7 mouse cellular contexts compared by ENCODE assay signal in the genomic region with DNA sequence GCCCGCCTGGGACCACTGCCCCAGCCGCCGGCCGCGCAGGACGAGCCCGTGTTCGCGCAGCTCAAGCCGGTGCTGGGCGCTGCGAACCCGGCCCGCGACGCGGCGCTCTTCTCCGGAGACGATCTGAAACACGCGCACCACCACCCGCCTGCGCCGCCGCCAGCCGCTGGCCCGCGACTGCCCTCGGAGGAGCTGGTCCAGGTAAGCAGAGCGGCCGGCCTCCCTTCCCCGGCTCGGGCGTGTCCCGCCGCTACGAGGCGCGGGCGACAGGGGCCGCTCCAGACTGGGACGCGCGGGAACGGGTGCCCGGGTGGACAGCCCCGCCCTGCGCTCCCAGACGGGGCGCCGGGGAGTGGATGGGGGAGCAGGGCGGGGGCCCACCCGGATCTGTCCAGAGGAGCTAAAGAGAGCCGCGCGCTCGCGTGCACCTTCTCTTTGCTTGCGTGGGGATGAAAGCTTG. TPM values are rescaled to one million over a fixed set of nuclear protein-coding genes. Genes with fewer than 3 reads are reported as not detected.
DNase-seq lines count a peak whose midpoint lies in the region; ATAC-seq and TF ChIP-seq lines count a peak whose summit lies in the region.

No protein-coding gene starts in this region.

- peaks cover 3% of the 10 kb centered on the region for H3K27me3 ChIP-seq in embryonic facial prominence, embryonic 11.5 days (ENCODE audit: control insufficient read depth, insufficient read depth, low read length)
- no peaks in the 10 kb centered on the region for H3K27me3 ChIP-seq in intestine, postnatal 0 days (replicated peaks; ENCODE audit: control insufficient read depth, insufficient read depth, low read length)
- H3K27me3 ChIP-seq in limb, embryonic 14.5 days (ENCODE audit: control insufficient read depth, insufficient read depth, low read length) = no peaks in the 10 kb centered on the region
- H3K27me3 ChIP-seq in midbrain, embryonic 15.5 days (replicated peaks) = peaks cover 17% of the 10 kb centered on the region

- H3K27ac ChIP-seq in embryonic facial prominence, embryonic 11.5 days (replicated peaks; ENCODE audit: low read depth, low read length) = no peak overlapping the region; the same call in 1 of the 2 replicates
- H3K27ac ChIP-seq in intestine, postnatal 0 days (ENCODE audit: low read depth, low read length) = peak overlapping the region; percentile 93
- H3K27ac ChIP-seq in limb, embryonic 14.5 days (replicated peaks; ENCODE audit: low read depth, low read length) = peak overlapping the region; percentile 55; the same call in 1 of the 2 replicates
- 0 out of 2 replicates have a peak overlapping the region, but pooled peaks have one; percentile 28 for H3K27ac ChIP-seq in midbrain, embryonic 15.5 days

- peak overlapping the region; percentile 97 for H3K4me2 ChIP-seq in embryonic facial prominence, embryonic 11.5 days (ENCODE audit: low read depth, low read length)
- peak overlapping the region; percentile 86 for H3K4me2 ChIP-seq in intestine, postnatal 0 days (replicated peaks; ENCODE audit: low read depth)
- peak overlapping the region; percentile 91 for H3K4me2 ChIP-seq in limb, embryonic 14.5 days (replicated peaks; ENCODE audit: low read depth, low read length, severe bottlenecking)
- peak overlapping the region; percentile 87 for H3K4me2 ChIP-seq in midbrain, embryonic 15.5 days

- H3K4me1 ChIP-seq in embryonic facial prominence, embryonic 11.5 days (ENCODE audit: control insufficient read depth, insufficient read depth, low read length) = 0 out of 2 replicates have a peak, but pooled peaks cover 3% of the 10 kb centered on the region
- no peaks in the 10 kb centered on the region for H3K4me1 ChIP-seq in intestine, postnatal 0 days (replicated peaks; ENCODE audit: control insufficient read depth, insufficient read depth, low read length)
- 0 out of 2 replicates have a peak, but pooled peaks cover 3% of the 10 kb centered on the region for H3K4me1 ChIP-seq in limb, embryonic 14.5 days (ENCODE audit: control insufficient read depth, insufficient read depth, low read length)
- peaks cover 8% of the 10 kb centered on the region; the same call in 1 of the 2 replicates for H3K4me1 ChIP-seq in midbrain, embryonic 15.5 days

- TF ChIP-seq POLR2A in limb, embryonic 14.5 days (IDR thresholded peaks at IDR 0.05; ENCODE audit: borderline replicate concordance, extremely low read depth, insufficient read depth, insufficient read length) = no peak

- no peaks in the 10 kb centered on the region for H3K36me3 ChIP-seq in embryonic facial prominence, embryonic 11.5 days (replicated peaks; ENCODE audit: control insufficient read depth, insufficient read depth, low read depth, low read length)
- H3K36me3 ChIP-seq in intestine, postnatal 0 days (ENCODE audit: control insufficient read depth, insufficient read depth) = 0 out of 2 replicates have a peak, but pooled peaks cover 8% of the 10 kb centered on the region
- H3K36me3 ChIP-seq in limb, embryonic 14.5 days (ENCODE audit: control insufficient read depth, insufficient read depth, low read length) = peaks cover 6% of the 10 kb centered on the region
- H3K36me3 ChIP-seq in midbrain, embryonic 15.5 days (replicated peaks) = no peaks in the 10 kb centered on the region

- no peaks in the 10 kb centered on the region for H3K9me3 ChIP-seq in embryonic facial prominence, embryonic 11.5 days (replicated peaks; ENCODE audit: control insufficient read depth, low read length)
- H3K9me3 ChIP-seq in intestine, postnatal 0 days (ENCODE audit: control insufficient read depth) = no peaks in the 10 kb centered on the region
- no peaks in the 10 kb centered on the region for H3K9me3 ChIP-seq in limb, embryonic 14.5 days (ENCODE audit: control insufficient read depth, low read length)
- no peaks in the 10 kb centered on the region for H3K9me3 ChIP-seq in midbrain, embryonic 15.5 days

- H3K9ac ChIP-seq in embryonic facial prominence, embryonic 11.5 days (replicated peaks; ENCODE audit: low read length) = peak overlapping the region; percentile 64
- peak overlapping the region; percentile 99 for H3K9ac ChIP-seq in intestine, postnatal 0 days (ENCODE audit: low read depth, low read length)
- H3K9ac ChIP-seq in limb, embryonic 14.5 days (ENCODE audit: low read depth, low read length, severe bottlenecking) = peak overlapping the region; percentile 78
- H3K9ac ChIP-seq in midbrain, embryonic 15.5 days = peak overlapping the region; percentile 54

- peak; percentile 54 for TF ChIP-seq CTCF in intestine, postnatal 0 days (IDR thresholded peaks at IDR 0.05; ENCODE audit: low read depth)

- 1% methylated on average over 52 of the region's 60 CpGs for WGBS in embryonic facial prominence, embryonic 11.5 days
- WGBS in intestine, postnatal 0 days = under 1% methylated on average over 57 of the region's 60 CpGs
- WGBS in limb, embryonic 14.5 days = 2% methylated on average over 26 of the region's 60 CpGs
- under 1% methylated on average over 48 of the region's 60 CpGs for WGBS in midbrain, embryonic 15.5 days

- ATAC-seq in embryonic facial prominence, embryonic 11.5 days (replicated peaks; ENCODE audit: insufficient number of reproducible peaks, low FRiP score, low TSS enrichment, low read depth) = peak; percentile 79
- ATAC-seq in granulocyte monocyte progenitor cell, adult 5-6 weeks (replicated peaks; ENCODE audit: poor library complexity, severe bottlenecking) = peak; percentile 26
- ATAC-seq in intestine, postnatal 0 days = peak; percentile 31
- ATAC-seq in limb, embryonic 14.5 days (ENCODE audit: low FRiP score, low read depth) = peak; percentile 64
- ATAC-seq in midbrain, embryonic 15.5 days (replicated peaks) = peak; percentile 89

- peak overlapping the region; percentile 61 for H3K4me3 ChIP-seq in embryonic facial prominence, embryonic 11.5 days (ENCODE audit: low read depth, low read length)
- peak overlapping the region; percentile 92 for H3K4me3 ChIP-seq in intestine, postnatal 0 days (ENCODE audit: low read depth, low read length)
- H3K4me3 ChIP-seq in limb, embryonic 14.5 days (replicated peaks; ENCODE audit: low read length) = peak overlapping the region; percentile 73
- H3K4me3 ChIP-seq in midbrain, embryonic 15.5 days = peak overlapping the region; percentile 64

- peak; percentile 73 to 77 for DNase-seq in adrenal gland, postnatal 36 days
- peak; percentile 56 for DNase-seq in embryonic facial prominence, embryonic 11.5 days (ENCODE audit: low spot score)
- DNase-seq in limb, embryonic 14.5 days (ENCODE audit: low spot score) = peak; percentile 28
- peak; percentile 33 to 43 for DNase-seq in spleen, postnatal 14 days (ENCODE audit: low spot score in 2 of 2)

RNA-seq across cellular contexts. Expression of gene Klf5, which starts 0.6 kb away (rescaled TPM):
- 1 to 10 TPM; 8.3 to 9.1 TPM for total RNA-seq in adrenal gland, postnatal 36 days (2021)
- 4.2 and 4.8 TPM in 2 replicates for polyA plus RNA-seq in embryonic facial prominence, embryonic 11.5 days (2014; fragmentation: Nextera tagmentation; extraction: Ambion mirVana)
- total RNA-seq in granulocyte monocyte progenitor cell, adult 5-6 weeks (2014; fragmentation: Nextera tagmentation) = 0.41 and 2.0 TPM in 2 replicates
- 0.77 and 1.5 TPM in 2 replicates for total RNA-seq in granulocyte monocyte progenitor cell, adult 5-6 weeks (2017)
- 87.6 and 93.7 TPM in 2 replicates for polyA plus RNA-seq in intestine, postnatal 0 days (2015; fragmentation: Nextera tagmentation; extraction: Ambion mirVana)
- polyA plus RNA-seq in limb, embryonic 14.5 days (2012; rRNA removed) = 22.7 and 23.4 TPM in 2 replicates
- 42.6 and 46.7 TPM in 2 replicates for polyA plus RNA-seq in limb, embryonic 14.5 days (2014; fragmentation: Nextera tagmentation; extraction: Ambion mirVana)
- polyA plus RNA-seq in midbrain, embryonic 15.5 days (2015; fragmentation: Nextera tagmentation; extraction: Ambion mirVana) = 4.4 and 5.1 TPM in 2 replicates

Comparison
In these comparisons a context has a peak if more than half of its experiments do, and no peak if none do; other contexts are left out.
1. ATAC-seq: peak in every context shown above with its lines; median percentile 89 in midbrain, embryonic 15.5 days; 79 in embryonic facial prominence, embryonic 11.5 days; 64 in limb, embryonic 14.5 days; 31 in intestine, postnatal 0 days; 26 in granulocyte monocyte progenitor cell, adult 5-6 weeks.